Mouse (Mus musculus): ENCODE results near the gene Arpp19. TPM values are rescaled to one million over a fixed set of nuclear protein-coding genes. Genes with fewer than 3 reads are reported as not detected.

Arpp19 gene
- polyA plus RNA-seq, 1 experiment from 2014 or later = 205 TPM

- Histone ChIP-seq H3K27me3 (replicated peaks) (no peaks in the 10 kb centered on the region), H3K27ac (replicated peaks) (no peak overlapping the region), H3K4me3 (no peak overlapping the region), H3K4me1 (peaks cover 34% of the 10 kb centered on the region), H3K9ac (no peak overlapping the region), H3K9me3 (no peaks in the 10 kb centered on the region), H3K4me2 (no peak overlapping the region), H3K36me3 (peaks cover 32% of the 10 kb centered on the region)
- 85% methylated on average over 2 of the region's 2 CpGs for WGBS
- no peak for ATAC-seq (ENCODE audit: extremely low read depth, insufficient number of reproducible peaks, low FRiP score, low TSS enrichment)
Observed at GRCm38 (mm10) chr9:75040566-75040965, 3.2 kb downstream of the Arpp19 start.

- ATAC-seq (ENCODE audit: extremely low read depth, insufficient number of reproducible peaks, low FRiP score, low TSS enrichment) = no peak
- Histone ChIP-seq H3K27me3 (replicated peaks) (no peaks in the 10 kb centered on the region), H3K9me3 (no peaks in the 10 kb centered on the region), H3K4me1 (peaks cover 33% of the 10 kb centered on the region), H3K4me2 (no peak overlapping the region), H3K36me3 (peaks cover 42% of the 10 kb centered on the region), H3K9ac (no peak overlapping the region), H3K4me3 (no peak overlapping the region), H3K27ac (replicated peaks) (no peak overlapping the region)
- 77% methylated on average over 2 of the region's 2 CpGs for WGBS
Observed at GRCm38 (mm10) chr9:75041840-75042525, 4.6 kb downstream of the Arpp19 start.

GRCm38 (mm10) chr9:75043191-75043590 lies 5.8 kb downstream of the Arpp19 start:
- no peaks in the 10 kb centered on the region for H3K27me3 ChIP-seq (replicated peaks)
- no peak for ATAC-seq (ENCODE audit: extremely low read depth, insufficient number of reproducible peaks, low FRiP score, low TSS enrichment)
- H3K4me1 ChIP-seq = peaks cover 33% of the 10 kb centered on the region
- H3K36me3 ChIP-seq = peaks cover 47% of the 10 kb centered on the region
- no peak overlapping the region for H3K4me2 ChIP-seq
- H3K27ac ChIP-seq (replicated peaks) = no peak overlapping the region
- no peaks in the 10 kb centered on the region for H3K9me3 ChIP-seq
- WGBS = 91% methylated on average over 2 of the region's 2 CpGs
- H3K9ac ChIP-seq = no peak overlapping the region
- no peak overlapping the region for H3K4me3 ChIP-seq

- ATAC-seq (ENCODE audit: extremely low read depth, insufficient number of reproducible peaks, low FRiP score, low TSS enrichment) = no peak
- Histone ChIP-seq H3K9ac (no peak overlapping the region), H3K4me3 (no peak overlapping the region), H3K27ac (replicated peaks) (no peak overlapping the region), H3K9me3 (no peaks in the 10 kb centered on the region), H3K4me2 (no peak overlapping the region), H3K27me3 (replicated peaks) (no peaks in the 10 kb centered on the region), H3K4me1 (peaks cover 20% of the 10 kb centered on the region), H3K36me3 (peaks cover 37% of the 10 kb centered on the region)
Observed at GRCm38 (mm10) chr9:75047079-75047478, 9.7 kb downstream of the Arpp19 start.

- ATAC-seq (ENCODE audit: extremely low read depth, insufficient number of reproducible peaks, low FRiP score, low TSS enrichment) = no peak
- no peak overlapping the region for H3K9ac ChIP-seq
- H3K27ac ChIP-seq (replicated peaks) = no peak overlapping the region
- H3K9me3 ChIP-seq = no peaks in the 10 kb centered on the region
- no peak overlapping the region for H3K4me3 ChIP-seq
- H3K4me1 ChIP-seq = peaks cover 18% of the 10 kb centered on the region
- H3K36me3 ChIP-seq = peaks cover 26% of the 10 kb centered on the region
- H3K4me2 ChIP-seq = no peak overlapping the region
- 66% methylated on average over 3 of the region's 3 CpGs for WGBS
- no peaks in the 10 kb centered on the region for H3K27me3 ChIP-seq (replicated peaks)
Observed at GRCm38 (mm10) chr9:75049100-75049499, 11.7 kb downstream of the Arpp19 start.

- Histone ChIP-seq H3K4me1 (peaks cover 18% of the 10 kb centered on the region), H3K27me3 (replicated peaks) (no peaks in the 10 kb centered on the region), H3K9me3 (no peaks in the 10 kb centered on the region), H3K9ac (no peak overlapping the region), H3K36me3 (peaks cover 24% of the 10 kb centered on the region), H3K4me2 (no peak overlapping the region), H3K4me3 (no peak overlapping the region), H3K27ac (replicated peaks) (no peak overlapping the region)
- no peak for ATAC-seq (ENCODE audit: extremely low read depth, insufficient number of reproducible peaks, low FRiP score, low TSS enrichment)
- 26% methylated on average over 3 of the region's 3 CpGs for WGBS
Observed at GRCm38 (mm10) chr9:75050003-75050402, 12.6 kb downstream of the Arpp19 start.

- 69% methylated on average over 4 of the region's 4 CpGs for WGBS
- Histone ChIP-seq H3K4me1 (peaks cover 18% of the 10 kb centered on the region), H3K9me3 (no peaks in the 10 kb centered on the region), H3K36me3 (peaks cover 24% of the 10 kb centered on the region), H3K4me2 (no peak overlapping the region), H3K27me3 (replicated peaks) (no peaks in the 10 kb centered on the region), H3K27ac (replicated peaks) (no peak overlapping the region), H3K4me3 (no peak overlapping the region), H3K9ac (no peak overlapping the region)
- no peak for ATAC-seq (ENCODE audit: extremely low read depth, insufficient number of reproducible peaks, low FRiP score, low TSS enrichment)
Observed at GRCm38 (mm10) chr9:75051841-75052240, 14.4 kb downstream of the Arpp19 start.

GRCm38 (mm10) chr9:75055046-75055445 lies 17.6 kb downstream of the Arpp19 start:
- Histone ChIP-seq H3K36me3 (peaks cover 46% of the 10 kb centered on the region), H3K4me2 (no peak overlapping the region), H3K27me3 (replicated peaks) (no peaks in the 10 kb centered on the region), H3K9ac (no peak overlapping the region), H3K9me3 (no peaks in the 10 kb centered on the region), H3K27ac (replicated peaks) (no peak overlapping the region), H3K4me1 (peaks cover 3% of the 10 kb centered on the region; the same call in 1 of the 2 replicates), H3K4me3 (no peak overlapping the region)
- 91% methylated on average over 5 of the region's 5 CpGs for WGBS
- ATAC-seq (ENCODE audit: extremely low read depth, insufficient number of reproducible peaks, low FRiP score, low TSS enrichment) = no peak

- H3K9me3 ChIP-seq = no peaks in the 10 kb centered on the region
- 68% methylated on average over 9 of the region's 9 CpGs for WGBS
- H3K4me1 ChIP-seq = no peaks in the 10 kb centered on the region
- no peak overlapping the region for H3K27ac ChIP-seq (replicated peaks)
- no peak overlapping the region for H3K9ac ChIP-seq
- no peak overlapping the region for H3K4me2 ChIP-seq
- ATAC-seq (ENCODE audit: extremely low read depth, insufficient number of reproducible peaks, low FRiP score, low TSS enrichment) = no peak
- H3K36me3 ChIP-seq = peaks cover 6% of the 10 kb centered on the region
- 0 out of 2 replicates have a peak, but pooled peaks cover 1% of the 10 kb centered on the region for H3K27me3 ChIP-seq (replicated peaks)
- no peak overlapping the region for H3K4me3 ChIP-seq
Observed at GRCm38 (mm10) chr9:75064678-75065331, 27.4 kb downstream of the Arpp19 start.

- Histone ChIP-seq H3K27me3 (replicated peaks) (0 out of 2 replicates have a peak, but pooled peaks cover 5% of the 10 kb centered on the region), H3K27ac (replicated peaks) (peak within 1 kb of the TSS; percentile 89), H3K9ac (peak within 1 kb of the TSS; percentile 90), H3K4me1 (peaks cover 23% of the 10 kb centered on the region), H3K36me3 (no peaks in the 10 kb centered on the region), H3K4me3 (peak within 1 kb of the TSS; percentile 90), H3K4me2 (peak within 1 kb of the TSS; percentile 90), H3K9me3 (no peaks in the 10 kb centered on the region)
- no peak for ATAC-seq (ENCODE audit: extremely low read depth, insufficient number of reproducible peaks, low FRiP score, low TSS enrichment)
- 20% methylated on average over 23 of the region's 23 CpGs for WGBS
Observed at GRCm38 (mm10) chr9:75070457-75071028, 33.1 kb downstream of the Arpp19 start, which contains the start of gene Myo5a. Gene Myo5a (plus strand): TSS chr9:75071015.

- H3K4me3 ChIP-seq = peak overlapping the region; percentile 90
- peak overlapping the region; percentile 90 for H3K4me2 ChIP-seq
Observed at GRCm38 (mm10) chr9:75071029-75071705, 33.8 kb downstream of the Arpp19 start.

More at GRCm38 (mm10) chr9:75071029-75071705, 33.8 kb downstream of the Arpp19 start:
- Histone ChIP-seq H3K36me3 (no peaks in the 10 kb centered on the region), H3K27me3 (replicated peaks) (0 out of 2 replicates have a peak, but pooled peaks cover 5% of the 10 kb centered on the region), H3K9me3 (no peaks in the 10 kb centered on the region), H3K4me1 (peaks cover 23% of the 10 kb centered on the region), H3K27ac (replicated peaks) (peak overlapping the region; percentile 89), H3K9ac (peak overlapping the region; percentile 90)
- whole genome bisulfite sequencing = under 1% methylated on average over 52 of the region's 92 CpGs
- ATAC-seq (ENCODE audit: extremely low read depth, insufficient number of reproducible peaks, low FRiP score, low TSS enrichment) = peak; percentile 85; the same call in 1 of the 2 replicates

Measured in heart, embryonic 13.5 days (tissue).